Mouse (Mus musculus): ENCODE measurements around the gene Ryr2.
A peak's percentile ranks its signal among the peaks of the same experiment; 100 is the strongest.
"Not testable (repeated sequence)": the region's sequence is repeated elsewhere in the genome, so short reads cannot be mapped to it uniquely, and the experiment has no call there.

Gene Ryr2

GRCm38 (mm10) chr13:12106662-12107632 lies at the start of gene Ryr2:
TSS of gene Ryr2 (minus strand) at chr13:12106945.
- DNase-seq = peak; percentile 74 to 81

GRCm38 (mm10) chr13:12153922-12154321 lies 47.2 kb upstream of the Ryr2 start:
- no peak for DNase-seq

GRCm38 (mm10) chr13:12146918-12147507 lies 40.3 kb upstream of the Ryr2 start:
- no peak for DNase-seq

- no peak for DNase-seq
These were observed 39.7 kb upstream of the Ryr2 start for GRCm38 (mm10) chr13:12146402-12146801.

- no peak for DNase-seq
These were observed 36.6 kb upstream of the Ryr2 start for GRCm38 (mm10) chr13:12143347-12143746.

- not testable (repeated sequence) for DNase-seq
These were observed 29.7 kb upstream of the Ryr2 start for GRCm38 (mm10) chr13:12136461-12136860.

- no peak for DNase-seq
These were observed 26.8 kb upstream of the Ryr2 start for GRCm38 (mm10) chr13:12133549-12133948.

- no peak for DNase-seq
These were observed 25.5 kb upstream of the Ryr2 start for GRCm38 (mm10) chr13:12132160-12132710.

- DNase-seq = no peak
These were observed 22.4 kb upstream of the Ryr2 start for GRCm38 (mm10) chr13:12129121-12129520.

- no peak for DNase-seq
These were observed 19.4 kb upstream of the Ryr2 start for GRCm38 (mm10) chr13:12126099-12126498.

- peak; percentile 47 to 49 for DNase-seq
These were observed 18.3 kb upstream of the Ryr2 start for GRCm38 (mm10) chr13:12124940-12125540.

- no peak for DNase-seq
These were observed 8.8 kb upstream of the Ryr2 start for GRCm38 (mm10) chr13:12115551-12115950.

- DNase-seq = no peak
These were observed 8.1 kb upstream of the Ryr2 start for GRCm38 (mm10) chr13:12114816-12115215.

GRCm38 (mm10) chr13:12108955-12109354 lies 2.2 kb upstream of the Ryr2 start:
- DNase-seq = no peak

- DNase-seq = peak in 1 of 2 experiments; percentile 8
These were observed 716 bp downstream of the Ryr2 start for GRCm38 (mm10) chr13:12105830-12106628.

GRCm38 (mm10) chr13:12105231-12105829 lies 1.4 kb downstream of the Ryr2 start:
- DNase-seq = no peak

GRCm38 (mm10) chr13:12104318-12104717 lies 2.4 kb downstream of the Ryr2 start:
- no peak for DNase-seq

GRCm38 (mm10) chr13:12103017-12103416 lies 3.7 kb downstream of the Ryr2 start:
- DNase-seq = no peak

GRCm38 (mm10) chr13:12099446-12099845 lies 7.3 kb downstream of the Ryr2 start:
- no peak for DNase-seq

GRCm38 (mm10) chr13:12098981-12099380 lies 7.8 kb downstream of the Ryr2 start:
- DNase-seq = no peak

GRCm38 (mm10) chr13:12096382-12096932 lies 10.3 kb downstream of the Ryr2 start:
- DNase-seq = no peak

GRCm38 (mm10) chr13:12094569-12094968 lies 12.2 kb downstream of the Ryr2 start:
- DNase-seq = no peak
